Mouse (Mus musculus) intestine, embryonic 15.5 days (tissue): Measurements from ENCODE around the gene Cds2. TPM values are rescaled to one million over a fixed set of nuclear protein-coding genes. Genes with fewer than 3 reads are reported as not detected.
"Not testable (repeated sequence)": the region's sequence is repeated elsewhere in the genome, so short reads cannot be mapped to it uniquely, and the experiment has no call there.

Experiments
- ATAC-seq: fragments of 200-750 bp; cut with Nextera tagmentation; 2 replicates; pipeline ENCODE4 v1.8.0; 2017; ENCODE audit warnings: moderate TSS enrichment, moderate library complexity
- H3K27ac ChIP-seq: fragments of 300-500 bp; sonication (generic); 2 replicates; pipeline ENCODE4 v1.5.1; 2015; ENCODE audit warnings: mild to moderate bottlenecking, inconsistent platforms
- H3K27me3 ChIP-seq: fragments of 300-500 bp; sonication (generic); replicated peaks from 2 replicates; pipeline ENCODE4 v1.6.1; 2015; ENCODE audit warnings: inconsistent platforms
- H3K36me3 ChIP-seq: fragments of 300-500 bp; sonication (generic); 2 replicates; pipeline ENCODE4 v1.6.1; 2015; ENCODE audit warnings: inconsistent platforms
- H3K4me1 ChIP-seq: fragments of 300-500 bp; sonication (generic); replicated peaks from 2 replicates; pipeline ENCODE4 v1.6.1; 2015; ENCODE audit warnings: inconsistent platforms
- H3K4me2 ChIP-seq: fragments of 300-500 bp; sonication (generic); replicated peaks from 2 replicates; pipeline ENCODE4 v1.6.1; 2015; ENCODE audit warnings: mild to moderate bottlenecking, inconsistent platforms
- H3K4me3 ChIP-seq: fragments of 300-500 bp; sonication (generic); replicated peaks from 2 replicates; pipeline ENCODE4 v1.5.1; 2015; ENCODE audit warnings: inconsistent platforms
- H3K9ac ChIP-seq: fragments of 300-500 bp; sonication (generic); 2 replicates; pipeline ENCODE4 v1.6.1; 2015; ENCODE audit warnings: inconsistent platforms
- H3K9me3 ChIP-seq: fragments of 300-500 bp; sonication (generic); 2 replicates; pipeline ENCODE4 v1.6.1; 2016; ENCODE audit warnings: inconsistent platforms
- WGBS: fragments of 180-500 bp; shearing (Covaris S2); methylation state at CpG from one replicate; pipeline ENCODE4 v1.1.7; 2015; 5-methylcytosine and 5-hydroxymethylcytosine counted together
- polyA plus RNA-seq: library from polyadenylated mRNA; unstranded; fragments of >200 nt; fragmentation: Nextera tagmentation; extraction: Ambion mirVana; gene quantifications from 2 replicates; pipeline ENCODE4 v1.2.1, GENCODE M21; 2015

Gene Cds2
- polyA plus RNA-seq, 1 experiment from 2014 or later = 25.1 TPM

GRCm38 (mm10) chr2:132283236-132284070 lies 20.5 kb downstream of the Cds2 start:
- 60% methylated on average over 15 of the region's 15 CpGs for WGBS
- Histone ChIP-seq H3K4me1 (peaks cover 14% of the 10 kb centered on the region), H3K9ac (no peak overlapping the region), H3K9me3 (no peaks in the 10 kb centered on the region), H3K36me3 (no peaks in the 10 kb centered on the region), H3K4me3 (no peak overlapping the region), H3K4me2 (no peak overlapping the region), H3K27ac (peak overlapping the region; percentile 77), H3K27me3 (no peaks in the 10 kb centered on the region)
- ATAC-seq = peak; percentile 83

GRCm38 (mm10) chr2:132284492-132285139 lies 21.7 kb downstream of the Cds2 start:
- Histone ChIP-seq H3K9me3 (no peaks in the 10 kb centered on the region), H3K36me3 (no peaks in the 10 kb centered on the region), H3K27ac (peak overlapping the region; percentile 77), H3K27me3 (no peaks in the 10 kb centered on the region), H3K4me1 (peaks cover 14% of the 10 kb centered on the region), H3K4me2 (no peak overlapping the region), H3K9ac (no peak overlapping the region), H3K4me3 (no peak overlapping the region)
- peak; percentile 52; the same call in 1 of the 2 replicates for ATAC-seq
- 46% methylated on average over 12 of the region's 12 CpGs for WGBS

- H3K9me3 ChIP-seq, H3K4me3 ChIP-seq, H3K36me3 ChIP-seq, H3K27me3 ChIP-seq, H3K9ac ChIP-seq, ATAC-seq, H3K27ac ChIP-seq, H3K4me2 ChIP-seq: not testable (repeated sequence)
- peaks cover 16% of the 10 kb centered on the region for H3K4me1 ChIP-seq
- 93% methylated on average over 5 of the region's 5 CpGs for WGBS
Measured at GRCm38 (mm10) chr2:132285722-132286121, 22.8 kb downstream of the Cds2 start.

GRCm38 (mm10) chr2:132286376-132287076 lies 23.6 kb downstream of the Cds2 start:
- H3K27ac ChIP-seq = no peak overlapping the region
- WGBS = 86% methylated on average over 9 of the region's 9 CpGs
- no peaks in the 10 kb centered on the region for H3K9me3 ChIP-seq
- ATAC-seq = no peak
- H3K4me2 ChIP-seq = no peak overlapping the region
- no peak overlapping the region for H3K4me3 ChIP-seq
- H3K27me3 ChIP-seq = no peaks in the 10 kb centered on the region
- H3K4me1 ChIP-seq = peaks cover 16% of the 10 kb centered on the region
- no peaks in the 10 kb centered on the region for H3K36me3 ChIP-seq
- H3K9ac ChIP-seq = no peak overlapping the region

GRCm38 (mm10) chr2:132289213-132289612 lies 26.3 kb downstream of the Cds2 start:
- H3K27ac ChIP-seq, H3K36me3 ChIP-seq, H3K27me3 ChIP-seq, H3K9ac ChIP-seq, H3K4me2 ChIP-seq, H3K9me3 ChIP-seq, H3K4me1 ChIP-seq, ATAC-seq, H3K4me3 ChIP-seq: not testable (repeated sequence)
- WGBS = 68% methylated on average over 5 of the region's 7 CpGs

GRCm38 (mm10) chr2:132290808-132291207 lies 27.9 kb downstream of the Cds2 start:
- Histone ChIP-seq H3K27ac (no peak overlapping the region), H3K4me3 (no peak overlapping the region), H3K9ac (no peak overlapping the region), H3K4me1 (0 out of 2 replicates have a peak, but pooled peaks cover 2% of the 10 kb centered on the region), H3K36me3 (peaks cover 4% of the 10 kb centered on the region), H3K9me3 (no peaks in the 10 kb centered on the region), H3K4me2 (no peak overlapping the region), H3K27me3 (no peaks in the 10 kb centered on the region)
- WGBS = 74% methylated on average over 6 of the region's 6 CpGs
- ATAC-seq = no peak

- Histone ChIP-seq H3K27ac (no peak overlapping the region), H3K4me1 (0 out of 2 replicates have a peak, but pooled peaks cover 2% of the 10 kb centered on the region), H3K27me3 (no peaks in the 10 kb centered on the region), H3K9ac (no peak overlapping the region), H3K36me3 (peaks cover 5% of the 10 kb centered on the region), H3K4me2 (no peak overlapping the region), H3K4me3 (no peak overlapping the region), H3K9me3 (no peaks in the 10 kb centered on the region)
- no peak for ATAC-seq
- 75% methylated on average over 3 of the region's 3 CpGs for WGBS
Measured at GRCm38 (mm10) chr2:132291265-132291664, 28.3 kb downstream of the Cds2 start.

GRCm38 (mm10) chr2:132292083-132292482 lies 29.1 kb downstream of the Cds2 start:
- no peak for ATAC-seq
- WGBS = 45% methylated on average over 4 of the region's 4 CpGs
- Histone ChIP-seq H3K4me1 (0 out of 2 replicates have a peak, but pooled peaks cover 2% of the 10 kb centered on the region), H3K9me3 (no peaks in the 10 kb centered on the region), H3K9ac (no peak overlapping the region), H3K27ac (no peak overlapping the region), H3K36me3 (peaks cover 5% of the 10 kb centered on the region), H3K4me2 (no peak overlapping the region), H3K4me3 (no peak overlapping the region), H3K27me3 (no peaks in the 10 kb centered on the region)

GRCm38 (mm10) chr2:132293694-132294450 lies 30.9 kb downstream of the Cds2 start:
- H3K27me3 ChIP-seq = no peaks in the 10 kb centered on the region
- ATAC-seq = no peak
- H3K9ac ChIP-seq = no peak overlapping the region
- WGBS = 89% methylated on average over 10 of the region's 10 CpGs
- peaks cover 12% of the 10 kb centered on the region for H3K36me3 ChIP-seq
- no peak overlapping the region for H3K4me2 ChIP-seq
- H3K9me3 ChIP-seq = no peaks in the 10 kb centered on the region
- no peak overlapping the region for H3K27ac ChIP-seq
- no peak overlapping the region for H3K4me3 ChIP-seq
- 0 out of 2 replicates have a peak, but pooled peaks cover 2% of the 10 kb centered on the region for H3K4me1 ChIP-seq

- H3K27ac ChIP-seq = no peak overlapping the region
- no peak for ATAC-seq
- H3K27me3 ChIP-seq = no peaks in the 10 kb centered on the region
- H3K4me1 ChIP-seq = no peaks in the 10 kb centered on the region
- peaks cover 16% of the 10 kb centered on the region for H3K36me3 ChIP-seq
- H3K4me2 ChIP-seq = no peak overlapping the region
- H3K9me3 ChIP-seq = no peaks in the 10 kb centered on the region
- H3K9ac ChIP-seq = no peak overlapping the region
- 91% methylated on average over 4 of the region's 4 CpGs for WGBS
- H3K4me3 ChIP-seq = no peak overlapping the region
Measured at GRCm38 (mm10) chr2:132298250-132298649, 35.3 kb downstream of the Cds2 start.

GRCm38 (mm10) chr2:132301436-132301835 lies 38.5 kb downstream of the Cds2 start:
- no peaks in the 10 kb centered on the region for H3K9me3 ChIP-seq
- H3K27ac ChIP-seq = no peak overlapping the region
- H3K36me3 ChIP-seq = peaks cover 18% of the 10 kb centered on the region; the same call in 1 of the 2 replicates
- WGBS = 97% methylated on average over 4 of the region's 4 CpGs
- H3K4me1 ChIP-seq = no peaks in the 10 kb centered on the region
- H3K27me3 ChIP-seq = no peaks in the 10 kb centered on the region
- ATAC-seq = no peak
- H3K9ac ChIP-seq = no peak overlapping the region
- no peak overlapping the region for H3K4me2 ChIP-seq
- no peak overlapping the region for H3K4me3 ChIP-seq

- H3K4me3 ChIP-seq = no peak overlapping the region
- no peak overlapping the region for H3K27ac ChIP-seq
- no peak for ATAC-seq
- H3K9ac ChIP-seq = no peak overlapping the region
- H3K4me1 ChIP-seq = no peaks in the 10 kb centered on the region
- H3K36me3 ChIP-seq = peaks cover 15% of the 10 kb centered on the region; the same call in 1 of the 2 replicates
- 89% methylated on average over 7 of the region's 7 CpGs for WGBS
- H3K4me2 ChIP-seq = no peak overlapping the region
- no peaks in the 10 kb centered on the region for H3K9me3 ChIP-seq
- H3K27me3 ChIP-seq = no peaks in the 10 kb centered on the region
Measured at GRCm38 (mm10) chr2:132305165-132305564, 42.2 kb downstream of the Cds2 start.
